Mouse (Mus musculus) layer of hippocampus, postnatal 25 days (tissue): Measurements from ENCODE around the gene Ube2z. TPM values are rescaled to one million over a fixed set of nuclear protein-coding genes. Genes with fewer than 3 reads are reported as not detected.
A peak's percentile ranks its signal among the peaks of the same experiment; 100 is the strongest.

ENCODE experiments used
- DNase-seq, 2 experiments: peaks; one replicate each; pipeline ENCODE4 v3.0.0; 2022; ENCODE audit warnings: mixed read lengths in 2 of 2, low spot score in 1 of 2; ENCODE audit errors: extremely low spot score in 1 of 2
- total RNA-seq, 2 experiments: library from RNA; stranded (reverse); gene quantifications; 2 replicates each; pipeline ENCODE4 v1.2.3; 2021

The Ube2z gene
- total RNA-seq, 2 experiments from 2014 or later, result 51.6 to 58.2 TPM

- DNase-seq, result no peak
Measured at GRCm38 (mm10) chr11:96008827-96009226, 56.4 kb downstream of the Ube2z start.

DNA sequence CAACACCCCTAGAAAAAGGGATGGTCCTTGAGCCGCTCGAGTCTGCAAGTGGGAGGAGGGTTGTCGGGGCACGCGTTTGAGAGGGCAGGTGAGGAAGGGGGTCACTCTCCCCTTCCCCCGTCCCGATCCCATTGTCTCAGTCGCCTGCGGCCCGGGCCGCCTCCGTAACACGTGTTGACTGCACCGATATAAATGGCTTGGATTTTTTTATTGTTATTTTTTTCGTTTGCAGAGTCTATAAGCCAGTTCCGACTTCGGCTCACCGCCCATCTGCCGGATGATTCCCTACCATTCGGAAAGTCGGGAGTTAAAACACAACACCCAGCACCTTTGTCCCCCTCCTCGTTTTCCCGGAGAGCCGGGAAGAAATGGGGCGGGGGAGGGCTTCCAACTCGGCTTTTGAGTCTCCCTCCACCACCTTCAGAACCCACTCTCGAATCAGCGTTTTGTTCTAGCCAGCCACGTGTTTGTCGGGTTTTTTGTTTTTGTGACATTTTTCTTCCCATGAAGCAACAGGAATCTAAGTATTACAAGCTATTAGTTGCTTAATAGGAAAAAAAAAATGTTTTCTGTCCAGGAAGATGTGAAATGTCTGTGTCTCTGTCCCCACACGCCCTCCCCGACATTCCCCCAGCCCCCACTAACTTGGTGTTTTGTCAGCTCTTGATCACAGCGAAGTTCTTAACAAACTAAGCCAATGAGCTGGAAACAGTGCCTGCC lies 57.5 kb downstream of the Ube2z start:
- no peak for DNase-seq

DNA sequence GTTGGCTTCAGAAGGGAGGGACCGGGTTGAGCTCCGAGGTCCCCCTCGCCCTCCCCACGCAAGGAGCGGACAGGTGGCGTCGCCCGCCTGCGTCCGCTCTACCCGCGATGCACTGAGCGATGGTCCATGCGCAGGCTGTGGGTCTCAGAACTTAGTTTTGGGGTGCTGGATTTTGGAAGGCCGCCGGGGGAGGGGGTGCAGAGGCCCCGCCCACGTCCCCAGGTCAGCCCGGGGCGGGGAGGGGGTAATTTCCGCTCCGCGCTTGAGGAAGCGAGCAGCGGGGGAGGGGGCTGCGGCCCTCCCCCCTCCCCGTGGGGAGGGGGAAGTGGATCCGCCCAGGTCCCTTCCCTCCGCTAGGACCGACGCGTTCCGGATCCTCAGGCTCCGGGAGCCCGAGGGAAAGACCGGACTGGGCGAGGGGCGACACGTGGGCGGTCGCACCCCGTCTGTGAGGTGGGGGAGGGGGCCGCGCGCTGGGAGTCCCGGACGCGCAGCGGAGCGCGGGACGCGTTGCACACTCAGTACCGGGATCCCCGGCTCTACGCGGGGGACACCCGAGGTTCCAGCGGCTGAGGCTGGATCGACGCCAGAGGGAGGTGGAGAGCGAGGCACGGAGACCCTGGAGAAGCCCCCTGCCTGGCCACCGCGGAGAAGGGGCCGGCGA lies 58.2 kb downstream of the Ube2z start:
- no peak for DNase-seq

GRCm38 (mm10) chr11:96006367-96006851 lies 58.8 kb downstream of the Ube2z start:
- no peak for DNase-seq

GRCm38 (mm10) chr11:96005403-96006271 lies 59.6 kb downstream of the Ube2z start, which contains the start of gene Igf2bp1:
Gene Igf2bp1 (minus strand): TSS chr11:96005940.
- no peak for DNase-seq

GRCm38 (mm10) chr11:96004793-96005402 lies 60.3 kb downstream of the Ube2z start:
- DNase-seq, result no peak

GRCm38 (mm10) chr11:96003969-96004792 lies 61.0 kb downstream of the Ube2z start:
- DNase-seq, result peak in 1 of 2 experiments; percentile 13

DNA sequence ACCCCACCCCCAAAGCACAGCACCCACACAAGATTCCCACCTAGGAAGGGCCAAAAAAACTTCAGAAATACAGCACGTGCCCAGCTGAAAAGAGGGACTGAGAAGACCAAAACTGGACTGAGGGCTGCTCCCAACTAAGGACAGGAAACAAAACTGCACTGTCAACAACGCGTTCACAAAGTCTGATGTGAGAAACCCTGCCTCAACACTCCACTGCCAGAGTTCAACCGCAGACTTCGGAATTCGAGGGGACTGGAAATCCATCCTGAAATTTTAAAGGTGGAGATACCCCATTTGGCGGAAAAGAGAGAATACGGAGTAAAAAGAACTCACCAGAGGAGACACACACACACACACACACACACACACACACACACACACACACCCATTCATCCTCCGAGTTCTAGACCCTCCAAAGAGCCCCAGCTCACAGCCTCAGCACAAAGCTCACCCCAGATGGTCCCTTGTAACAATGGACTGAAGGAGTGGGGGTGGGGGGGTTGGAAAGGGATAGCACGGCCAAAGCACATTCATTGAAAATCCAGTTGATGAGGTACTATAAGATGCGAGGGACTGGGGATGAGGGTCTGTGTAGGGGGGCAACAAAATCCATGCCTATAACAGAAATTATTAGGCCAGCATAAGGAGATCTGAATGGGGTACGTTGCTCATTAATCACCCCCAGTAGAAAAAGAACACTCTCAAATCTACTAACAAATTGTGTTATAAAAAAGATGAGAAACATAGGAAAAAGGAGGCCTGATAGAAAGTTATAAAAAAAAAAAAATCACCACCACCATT lies 61.9 kb downstream of the Ube2z start:
- DNase-seq, result no peak

Other genes with a start within 250 kb of the Ube2z start
- gene Phospho1, start 240.9 kb downstream of the Ube2z start, total RNA-seq, result 10 to 100 TPM; 55.6 to 64.3 TPM
- gene Gngt2, start 228.2 kb downstream of the Ube2z start, total RNA-seq, result 1 to 10 TPM; 3.3 to 3.8 TPM
- gene Abi3, start 222.9 kb downstream of the Ube2z start, total RNA-seq, result 1 to 10 TPM; 5.4 to 8.1 TPM
- gene B4galnt2, start 150.5 kb downstream of the Ube2z start, total RNA-seq, result not detected
- under 1 TPM in 1 of 2 experiments, not detected in 1; 0.12 TPM for gene Igf2bp1, start 59.4 kb downstream of the Ube2z start, total RNA-seq
- not detected for gene Gip, start 40.8 kb downstream of the Ube2z start, total RNA-seq
- 100 to 1,000 TPM in 1 of 2 experiments, 10 to 100 TPM in 1; 99.8 to 103 TPM for gene Snf8, start 30.5 kb downstream of the Ube2z start, total RNA-seq
- gene Atp5g1, start 10.3 kb upstream of the Ube2z start, total RNA-seq, result 100 to 1,000 TPM; 430 to 475 TPM
- not detected for gene Calcoco2, start 46.6 kb upstream of the Ube2z start, total RNA-seq
- under 1 TPM; 0.12 to 0.40 TPM for gene Ttll6, start 68.4 kb upstream of the Ube2z start, total RNA-seq
- gene Hoxb13, start 128.9 kb upstream of the Ube2z start, total RNA-seq, result not detected
- not detected for gene Hoxb9, start 206.1 kb upstream of the Ube2z start, total RNA-seq
- gene Hoxb8, start 216.5 kb upstream of the Ube2z start, total RNA-seq, result not detected
- not detected for gene Hoxb7, start 221.2 kb upstream of the Ube2z start, total RNA-seq
- gene Hoxb6, start 227.1 kb upstream of the Ube2z start, total RNA-seq, result not detected
- not detected for gene Hoxb5, start 237.9 kb upstream of the Ube2z start, total RNA-seq